Mouse (Mus musculus) forebrain, embryonic 13.5 days (tissue): ENCODE data around the gene Timm44. TPM values are rescaled to one million over a fixed set of nuclear protein-coding genes. Genes with fewer than 3 reads are reported as not detected.

Experiments
- ATAC-seq: fragments of 200-750 bp; cut with Nextera tagmentation; 2 replicates; pipeline ENCODE4 v1.8.0; 2017
- H3K27ac ChIP-seq: fragments of 300-500 bp; sonication (generic); 2 replicates; pipeline ENCODE4 v1.5.1; 2015; ENCODE audit warnings: inconsistent platforms, mild to moderate bottlenecking, moderate library complexity
- H3K27me3 ChIP-seq: fragments of 300-500 bp; sonication (generic); 2 replicates; pipeline ENCODE4 v1.6.1; 2015; ENCODE audit warnings: mild to moderate bottlenecking, inconsistent platforms
- H3K36me3 ChIP-seq: fragments of 300-500 bp; sonication (generic); 2 replicates; pipeline ENCODE4 v1.6.1; 2015; ENCODE audit warnings: mild to moderate bottlenecking, inconsistent platforms; ENCODE audit not compliant: poor library complexity, severe bottlenecking
- H3K4me1 ChIP-seq: fragments of 300-500 bp; sonication (generic); 2 replicates; pipeline ENCODE4 v1.6.1; 2015; ENCODE audit warnings: inconsistent platforms
- H3K4me2 ChIP-seq: fragments of 300-500 bp; sonication (generic); 2 replicates; pipeline ENCODE4 v1.6.1; 2015; ENCODE audit warnings: inconsistent platforms, mild to moderate bottlenecking, moderate library complexity
- H3K4me3 ChIP-seq: fragments of 300-500 bp; sonication (generic); 2 replicates; pipeline ENCODE4 v1.5.1; 2015; ENCODE audit warnings: mild to moderate bottlenecking, inconsistent platforms
- H3K9ac ChIP-seq: fragments of 300-500 bp; sonication (generic); 2 replicates; pipeline ENCODE4 v1.6.1; 2015; ENCODE audit warnings: mild to moderate bottlenecking, inconsistent platforms
- H3K9me3 ChIP-seq: fragments of 300-500 bp; sonication (generic); replicated peaks from 2 replicates; pipeline ENCODE4 v1.6.1; 2016; ENCODE audit warnings: inconsistent platforms
- WGBS: fragments of 180-500 bp; shearing (Covaris S2); methylation state at CpG from one replicate; pipeline ENCODE4 v1.1.7; 2015; 5-methylcytosine and 5-hydroxymethylcytosine counted together
- polyA plus RNA-seq: library from polyadenylated mRNA; unstranded; fragments of >200 nt; fragmentation: Nextera tagmentation; extraction: Ambion mirVana; gene quantifications from 2 replicates; pipeline ENCODE4 v1.2.1, GENCODE M21; 2015

Timm44 gene
- 44.5 and 47.9 TPM in 2 replicates for polyA plus RNA-seq

DNA sequence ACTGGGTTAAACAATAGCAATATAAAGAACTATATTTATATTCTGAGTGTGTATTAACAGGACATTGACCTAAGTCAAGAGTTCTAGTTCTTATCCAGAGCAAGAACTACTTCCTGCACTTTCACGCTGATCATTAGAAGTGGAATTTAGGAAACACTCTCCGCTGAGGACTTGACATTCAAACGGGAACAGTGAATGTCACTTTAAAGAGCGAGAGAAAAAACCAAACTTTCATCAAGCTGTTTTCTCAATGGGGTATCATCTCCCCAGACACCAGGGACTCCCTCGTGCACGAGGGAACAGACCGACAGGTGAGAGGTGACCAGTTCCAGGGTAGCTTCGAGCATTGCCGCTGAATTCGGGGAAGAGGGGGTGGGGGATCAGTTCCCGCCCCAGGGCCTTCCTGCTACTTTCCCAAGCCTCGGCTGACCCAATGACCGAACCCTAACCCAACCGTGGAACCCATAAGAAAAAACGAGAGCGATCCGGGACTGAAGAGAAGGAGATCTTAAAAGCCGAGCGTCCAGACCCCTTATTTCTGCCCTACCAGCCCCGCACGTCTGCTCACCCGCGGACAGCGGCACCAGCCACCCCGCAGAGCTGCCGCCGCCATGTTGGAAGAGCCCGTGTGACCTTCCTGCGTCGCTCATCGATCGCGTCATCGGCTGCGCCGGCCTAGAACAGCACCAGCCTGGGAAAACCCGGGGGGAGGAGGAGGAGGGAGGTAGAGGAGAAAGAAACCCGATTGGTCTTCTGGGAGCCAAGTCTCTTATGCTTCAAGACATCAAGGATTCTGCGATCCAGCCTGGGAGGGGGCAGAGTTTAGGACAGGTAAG, at the start of gene Timm44:
Gene Timm44, minus strand, starts transcription at position 639 of the 836 bp plus-strand sequence.
- Histone ChIP-seq H3K4me1 (peaks cover 12% of the 10 kb centered on the region), H3K4me3 (peak within 1 kb of the TSS; percentile 81), H3K9ac (peak within 1 kb of the TSS; percentile 86), H3K4me2 (peak within 1 kb of the TSS; percentile 81), H3K27me3 (no peaks in the 10 kb centered on the region), H3K27ac (peak within 1 kb of the TSS; percentile 73), H3K9me3 (no peaks in the 10 kb centered on the region), H3K36me3 (peaks cover 33% of the 10 kb centered on the region)
- peak; percentile 98 for ATAC-seq
- WGBS = under 1% methylated on average over 39 of the region's 39 CpGs

DNA sequence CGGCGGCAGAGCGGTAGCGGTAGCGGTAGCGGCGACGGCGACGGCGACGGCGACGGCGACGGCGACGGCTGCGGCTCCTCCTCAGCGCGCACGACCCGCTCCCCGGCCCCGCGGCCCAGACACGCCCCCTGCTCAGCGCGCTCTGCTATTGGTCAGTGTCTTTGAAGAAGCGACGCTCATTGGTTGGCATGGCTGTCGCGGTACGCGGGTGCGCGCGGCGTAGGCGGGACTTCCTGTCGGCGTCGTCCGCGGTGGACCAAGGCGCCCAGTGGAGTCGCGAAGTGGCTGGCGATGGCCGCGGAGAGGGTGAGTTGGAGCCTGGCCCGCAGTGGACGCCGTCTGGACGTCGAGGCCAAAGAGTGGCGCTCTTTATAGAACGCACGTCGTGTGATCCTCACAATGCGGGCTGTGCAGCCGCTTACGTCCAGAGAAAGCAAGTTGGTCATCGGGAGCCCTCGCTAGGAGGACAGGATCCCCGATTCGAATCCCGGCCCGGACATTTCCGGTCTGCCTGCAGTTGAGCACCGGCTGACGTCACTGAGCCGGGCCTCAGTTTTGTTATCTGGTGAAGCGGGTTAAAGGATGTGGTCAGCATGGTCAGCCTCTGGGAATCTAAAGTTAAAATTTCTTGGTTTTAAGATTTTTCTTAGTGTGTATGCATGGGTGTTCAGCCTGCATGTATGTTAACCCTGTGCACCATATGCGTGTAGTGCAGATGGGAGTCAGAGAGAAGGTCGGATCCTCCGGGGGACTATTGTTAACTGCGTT, 49.5 kb upstream of the Timm44 start, which contains the start of the genes Ccl25 and Elavl1:
Gene Ccl25, plus strand, starts transcription at position 228 of the 768 bp plus-strand sequence.
Gene Elavl1, minus strand, starts transcription at position 431 of the 768 bp plus-strand sequence.
- 1% methylated on average over 78 of the region's 78 CpGs for WGBS
- Histone ChIP-seq H3K27me3 (no peaks in the 10 kb centered on the region), H3K27ac (peak within 1 kb of the TSS; percentile 87), H3K9ac (peak within 1 kb of the TSS; percentile 99), H3K36me3 (peaks cover 46% of the 10 kb centered on the region), H3K9me3 (no peaks in the 10 kb centered on the region), H3K4me2 (peak within 1 kb of the TSS; percentile 92), H3K4me1 (peaks cover 50% of the 10 kb centered on the region), H3K4me3 (peak within 1 kb of the TSS; percentile 99)
- ATAC-seq = peak; percentile 98

DNA sequence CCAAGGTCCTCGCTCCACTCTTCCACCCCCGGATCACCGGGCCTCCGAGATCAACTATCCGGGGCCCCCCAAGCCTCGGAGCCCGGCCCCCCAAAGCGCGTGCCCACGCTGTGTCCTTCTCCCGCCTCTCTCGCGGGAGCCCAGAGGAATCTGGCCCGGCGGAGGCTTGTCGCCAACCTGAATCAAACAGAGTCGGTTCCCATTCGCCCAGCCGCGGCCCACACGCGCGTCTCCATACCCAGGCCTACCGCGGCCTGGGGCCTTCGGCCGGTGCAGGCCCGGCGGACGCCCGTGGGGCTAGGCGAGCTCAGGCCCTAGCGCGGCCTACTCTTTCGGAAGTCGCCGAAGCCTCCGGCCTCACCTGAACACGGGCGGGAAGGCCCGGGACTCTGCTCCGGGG, 48.8 kb upstream of the Timm44 start:
- peak overlapping the region; percentile 92 for H3K4me2 ChIP-seq
- ATAC-seq = peak; percentile 69
- peak overlapping the region; percentile 99 for H3K4me3 ChIP-seq
- no peaks in the 10 kb centered on the region for H3K9me3 ChIP-seq
- H3K36me3 ChIP-seq = peaks cover 44% of the 10 kb centered on the region
- under 1% methylated on average over 40 of the region's 42 CpGs for WGBS
- H3K4me1 ChIP-seq = peaks cover 52% of the 10 kb centered on the region
- H3K27me3 ChIP-seq = no peaks in the 10 kb centered on the region
- peak overlapping the region; percentile 99 for H3K9ac ChIP-seq
- peak overlapping the region; percentile 87 for H3K27ac ChIP-seq

DNA sequence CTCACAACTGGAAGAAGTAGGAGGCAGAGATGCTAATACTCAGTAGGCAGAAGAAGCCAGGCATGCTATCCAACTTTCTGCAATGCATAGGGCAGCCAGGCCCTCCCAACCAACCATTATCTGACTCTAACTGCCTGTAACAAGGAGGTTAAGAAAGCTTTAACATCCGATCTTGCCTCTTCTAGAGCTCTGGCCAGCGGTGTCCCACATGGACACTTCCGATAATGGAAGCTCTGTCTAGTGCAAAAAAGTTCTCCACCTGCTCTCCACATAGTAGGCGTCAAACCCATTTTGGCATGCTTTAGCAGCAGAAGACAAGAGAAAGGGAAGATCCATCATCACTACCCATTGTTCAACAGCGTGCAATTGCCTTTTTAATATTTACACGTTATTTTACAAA, 48.2 kb upstream of the Timm44 start:
- Histone ChIP-seq H3K27me3 (no peaks in the 10 kb centered on the region), H3K9me3 (no peaks in the 10 kb centered on the region), H3K36me3 (peaks cover 44% of the 10 kb centered on the region), H3K4me2 (peak overlapping the region; percentile 92), H3K27ac (no peak overlapping the region), H3K9ac (peak overlapping the region; percentile 99), H3K4me1 (peaks cover 52% of the 10 kb centered on the region), H3K4me3 (peak overlapping the region; percentile 99)
- WGBS = 4% methylated on average over 6 of the region's 6 CpGs
- ATAC-seq = no peak

DNA sequence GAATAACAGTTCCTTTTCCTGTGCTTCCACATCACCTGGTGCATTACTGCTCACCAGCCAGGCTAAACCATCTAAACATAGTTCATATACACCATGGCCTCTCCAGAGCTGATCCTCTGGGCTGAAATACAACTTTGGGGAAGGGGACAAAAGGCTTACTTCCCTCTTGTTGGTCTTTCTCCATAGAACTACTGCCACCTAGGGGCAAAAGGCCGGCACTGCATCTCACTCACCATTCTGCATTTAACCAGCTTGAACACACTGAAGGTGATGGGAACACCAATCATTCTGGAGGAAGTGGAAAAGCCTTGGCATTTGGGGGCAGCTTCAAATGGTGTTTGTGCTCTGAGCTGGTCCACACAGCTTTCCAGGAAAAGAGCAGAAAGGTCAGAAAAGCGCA, 46.8 kb upstream of the Timm44 start:
- H3K4me1 ChIP-seq = peaks cover 52% of the 10 kb centered on the region
- peak overlapping the region; percentile 92 for H3K4me2 ChIP-seq
- H3K4me3 ChIP-seq = peak overlapping the region; percentile 99; the same call in 1 of the 2 replicates
- H3K9me3 ChIP-seq = no peaks in the 10 kb centered on the region
- H3K9ac ChIP-seq = no peak overlapping the region; the same call in 1 of the 2 replicates
- peak overlapping the region; percentile 15; the same call in 1 of the 2 replicates for H3K27ac ChIP-seq
- no peaks in the 10 kb centered on the region for H3K27me3 ChIP-seq
- peaks cover 31% of the 10 kb centered on the region for H3K36me3 ChIP-seq
- WGBS = 33% methylated on average over 2 of the region's 2 CpGs
- ATAC-seq = no peak

DNA sequence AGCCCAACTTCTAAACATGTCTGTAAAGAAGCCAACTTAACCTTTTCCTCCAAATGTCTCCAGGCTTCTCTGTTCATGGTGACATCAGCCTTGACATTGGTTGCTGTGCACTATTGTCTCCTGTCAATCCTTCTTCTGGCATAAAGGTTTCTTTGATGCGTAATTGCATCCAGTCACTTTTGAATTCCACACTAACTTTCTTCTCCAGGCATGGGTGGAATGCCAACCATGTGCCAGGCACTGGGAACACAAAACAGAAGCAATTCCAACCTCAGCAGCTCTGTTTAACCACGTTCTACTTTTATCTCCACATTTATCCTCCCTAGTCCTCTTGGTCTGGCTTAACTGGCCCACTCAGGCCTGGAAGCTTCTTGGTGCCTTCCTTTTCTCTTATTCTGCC, 45.3 kb upstream of the Timm44 start:
- Histone ChIP-seq H3K4me1 (peaks cover 46% of the 10 kb centered on the region), H3K4me2 (no peak overlapping the region), H3K27me3 (no peaks in the 10 kb centered on the region), H3K36me3 (peaks cover 30% of the 10 kb centered on the region), H3K9me3 (no peaks in the 10 kb centered on the region), H3K9ac (no peak overlapping the region), H3K4me3 (no peak overlapping the region), H3K27ac (no peak overlapping the region)
- ATAC-seq = no peak
- 83% methylated on average over 2 of the region's 2 CpGs for WGBS

DNA sequence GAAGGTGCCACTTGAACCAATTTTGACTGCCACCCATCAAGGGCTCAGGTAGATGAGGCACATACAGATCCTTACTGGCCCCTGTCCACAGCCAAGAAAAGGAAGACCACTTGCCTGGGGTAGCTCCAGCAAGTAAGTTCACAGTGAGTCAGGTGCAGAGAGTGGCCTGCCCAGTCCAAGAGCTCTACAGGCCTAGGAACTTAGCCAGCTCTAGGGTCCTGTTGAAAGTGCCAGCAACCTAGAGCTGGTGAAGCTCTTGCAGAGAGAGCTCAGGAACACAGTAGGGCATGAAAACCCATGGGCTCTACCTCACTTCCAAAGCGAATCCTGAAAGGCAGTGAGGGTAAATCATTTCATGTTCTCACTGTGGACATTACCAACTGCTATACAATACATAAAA, 44.7 kb upstream of the Timm44 start:
- Histone ChIP-seq H3K27me3 (no peaks in the 10 kb centered on the region), H3K36me3 (peaks cover 30% of the 10 kb centered on the region), H3K27ac (no peak overlapping the region), H3K9me3 (no peaks in the 10 kb centered on the region), H3K4me3 (no peak overlapping the region), H3K4me1 (peaks cover 40% of the 10 kb centered on the region), H3K4me2 (no peak overlapping the region), H3K9ac (no peak overlapping the region)
- ATAC-seq = no peak
- WGBS = 95% methylated on average over 1 of the region's 1 CpGs

DNA sequence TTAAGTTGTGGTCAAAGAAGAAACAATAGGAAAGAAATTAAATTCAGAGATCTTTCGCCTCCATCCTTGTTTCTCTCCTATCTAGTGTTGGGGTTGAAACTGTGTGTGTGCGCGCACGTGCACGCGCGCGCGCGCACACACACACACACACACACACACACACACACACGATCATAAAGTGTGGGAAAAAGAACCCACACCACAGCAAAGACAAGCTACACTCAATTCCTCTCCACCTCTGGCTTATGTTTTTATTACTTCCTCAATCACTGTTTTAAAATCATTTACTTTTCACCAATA, 43.8 kb upstream of the Timm44 start:
- WGBS = 97% methylated on average over 11 of the region's 11 CpGs
- ATAC-seq = no peak
- H3K4me1 ChIP-seq = peaks cover 40% of the 10 kb centered on the region
- H3K9ac ChIP-seq = no peak overlapping the region
- H3K4me3 ChIP-seq = no peak overlapping the region
- H3K27ac ChIP-seq = no peak overlapping the region
- H3K36me3 ChIP-seq = peaks cover 30% of the 10 kb centered on the region
- no peaks in the 10 kb centered on the region for H3K27me3 ChIP-seq
- no peak overlapping the region for H3K4me2 ChIP-seq
- H3K9me3 ChIP-seq = no peaks in the 10 kb centered on the region

DNA sequence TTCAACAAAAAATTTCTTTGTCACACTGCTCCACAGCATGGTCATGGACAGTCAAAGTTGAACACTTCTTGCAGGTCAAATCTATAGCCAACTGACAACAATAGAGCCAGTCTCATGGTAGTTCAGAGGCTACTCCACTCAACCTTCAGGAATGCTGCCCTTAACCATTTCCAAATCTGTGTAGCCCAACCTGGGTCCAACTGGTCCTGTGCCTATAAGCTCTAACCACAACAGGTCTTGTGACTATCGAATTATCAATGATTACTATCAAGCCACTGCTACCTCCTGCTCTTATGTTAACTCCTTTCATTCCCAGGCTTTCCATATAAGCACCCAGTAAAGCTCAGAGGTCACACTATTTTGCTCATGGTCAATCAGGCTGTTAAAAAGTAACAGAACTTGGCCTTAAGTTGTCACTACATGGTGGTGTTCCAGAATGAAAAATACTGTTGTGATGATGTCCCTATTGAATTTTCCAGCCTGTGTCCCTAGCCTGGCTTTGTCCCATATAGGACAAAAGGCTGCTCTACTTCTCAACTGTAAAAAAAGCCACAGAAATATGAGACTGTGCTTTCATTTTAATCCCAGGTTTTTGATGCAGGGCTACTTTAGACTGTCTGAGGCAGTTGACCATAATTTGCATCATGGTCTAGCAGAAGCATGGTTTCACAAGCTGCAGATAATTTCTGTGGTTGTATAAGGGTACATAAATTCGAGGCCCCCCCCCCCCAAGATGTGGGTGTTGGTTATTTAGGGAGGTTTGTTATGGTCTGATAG, 43.3 kb upstream of the Timm44 start:
- H3K4me1 ChIP-seq = peaks cover 39% of the 10 kb centered on the region

DNA sequence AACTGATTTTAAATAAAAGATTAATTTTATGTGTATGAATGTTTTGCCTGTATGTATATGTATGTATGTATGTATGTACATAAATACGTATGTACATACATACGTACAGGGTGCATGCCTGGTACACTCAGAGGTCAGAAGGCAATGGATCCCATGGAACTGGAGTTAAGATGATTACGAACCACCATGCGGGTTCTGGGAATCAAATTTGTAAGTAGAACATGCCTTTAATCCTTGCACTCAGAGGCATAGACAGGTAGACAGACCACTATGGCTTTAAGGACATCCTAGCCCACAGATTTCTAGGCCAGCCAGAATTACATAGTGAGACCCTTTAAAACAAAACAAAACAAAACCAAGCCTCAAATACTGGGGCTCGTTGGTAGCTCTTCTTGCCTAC, 42.4 kb upstream of the Timm44 start:
- H3K4me3 ChIP-seq = no peak overlapping the region
- H3K36me3 ChIP-seq = peaks cover 30% of the 10 kb centered on the region
- H3K9ac ChIP-seq = no peak overlapping the region
- no peak overlapping the region for H3K27ac ChIP-seq
- H3K4me2 ChIP-seq = no peak overlapping the region
- WGBS = 92% methylated on average over 5 of the region's 5 CpGs
- peaks cover 30% of the 10 kb centered on the region for H3K4me1 ChIP-seq
- ATAC-seq = no peak
- H3K27me3 ChIP-seq = no peaks in the 10 kb centered on the region
- no peaks in the 10 kb centered on the region for H3K9me3 ChIP-seq

More for the DNA sequence above, 43.3 kb upstream of the Timm44 start:
- H3K9ac ChIP-seq = no peak overlapping the region
- H3K4me2 ChIP-seq = no peak overlapping the region
- peaks cover 30% of the 10 kb centered on the region for H3K36me3 ChIP-seq
- H3K27ac ChIP-seq = no peak overlapping the region
- 90% methylated on average over 2 of the region's 2 CpGs for WGBS
- H3K27me3 ChIP-seq = no peaks in the 10 kb centered on the region
- H3K4me3 ChIP-seq = no peak overlapping the region
- ATAC-seq = no peak
- no peaks in the 10 kb centered on the region for H3K9me3 ChIP-seq

DNA sequence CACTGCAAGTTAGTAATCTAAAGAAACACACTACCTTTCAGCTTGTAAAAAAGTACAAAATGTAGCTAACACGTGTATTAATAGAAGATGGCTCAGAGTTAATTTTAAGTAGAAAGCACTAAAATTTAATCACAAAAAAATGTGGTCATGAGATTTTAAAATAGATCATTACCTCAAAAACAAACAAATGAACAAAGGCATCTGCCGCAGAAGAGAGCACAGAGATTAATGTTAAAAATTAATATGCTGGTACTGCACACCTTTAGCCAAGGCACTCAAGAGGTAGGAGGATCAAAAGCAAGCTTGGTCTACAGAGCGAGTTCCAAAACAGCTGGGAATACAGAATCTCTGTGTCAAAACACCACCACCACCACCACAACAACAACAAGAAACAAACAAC, 39.1 kb upstream of the Timm44 start:
- Histone ChIP-seq H3K27me3 (no peaks in the 10 kb centered on the region), H3K9me3 (no peaks in the 10 kb centered on the region), H3K4me3 (no peak overlapping the region), H3K9ac (no peak overlapping the region), H3K36me3 (peaks cover 25% of the 10 kb centered on the region), H3K27ac (no peak overlapping the region), H3K4me2 (no peak overlapping the region), H3K4me1 (peaks cover 3% of the 10 kb centered on the region; the same call in 1 of the 2 replicates)
- 94% methylated on average over 3 of the region's 3 CpGs for WGBS
- ATAC-seq = no peak
